Mouse (Mus musculus) testis, postnatal 10 days (tissue): ENCODE data around the gene Galnt10.

Experiments
- DNase-seq: peaks from one replicate; pipeline ENCODE4 v3.0.0; 2021; ENCODE audit warnings: low spot score

The Galnt10 gene

GRCm38 (mm10) chr11:57645018-57645559 is at the start of gene Galnt10:
TSS of gene Galnt10 (plus strand) at chr11:57645442.
- peak; percentile 90 for DNase-seq

- DNase-seq: no peak
Measured at GRCm38 (mm10) chr11:57595899-57596298, 49.3 kb upstream of the Galnt10 start.

GRCm38 (mm10) chr11:57598161-57598560 is 47.1 kb upstream of the Galnt10 start:
- DNase-seq: peak; percentile 48

GRCm38 (mm10) chr11:57599304-57599703 is 45.9 kb upstream of the Galnt10 start:
- no peak for DNase-seq

- DNase-seq: no peak
Measured at GRCm38 (mm10) chr11:57600113-57600512, 45.1 kb upstream of the Galnt10 start.

- DNase-seq: no peak
Measured at GRCm38 (mm10) chr11:57600621-57601121, 44.6 kb upstream of the Galnt10 start.

- DNase-seq: no peak
Measured at GRCm38 (mm10) chr11:57601806-57602455, 43.3 kb upstream of the Galnt10 start.

- DNase-seq: no peak
Measured at GRCm38 (mm10) chr11:57605086-57605485, 40.2 kb upstream of the Galnt10 start.

GRCm38 (mm10) chr11:57605660-57606059 is 39.6 kb upstream of the Galnt10 start:
- DNase-seq: no peak

GRCm38 (mm10) chr11:57614502-57614901 is 30.7 kb upstream of the Galnt10 start:
- no peak for DNase-seq

GRCm38 (mm10) chr11:57615286-57615685 is 30.0 kb upstream of the Galnt10 start:
- DNase-seq: no peak

GRCm38 (mm10) chr11:57615871-57616270 is 29.4 kb upstream of the Galnt10 start:
- no peak for DNase-seq

- peak; percentile 70 for DNase-seq
Measured at GRCm38 (mm10) chr11:57617526-57618264, 27.5 kb upstream of the Galnt10 start.

GRCm38 (mm10) chr11:57621472-57621871 is 23.8 kb upstream of the Galnt10 start:
- DNase-seq: no peak

GRCm38 (mm10) chr11:57621876-57622275 is 23.4 kb upstream of the Galnt10 start:
- DNase-seq: no peak

- peak; percentile 41 for DNase-seq
Measured at GRCm38 (mm10) chr11:57624490-57624893, 20.8 kb upstream of the Galnt10 start.

- DNase-seq: peak; percentile 28
Measured at GRCm38 (mm10) chr11:57625465-57625864, 19.8 kb upstream of the Galnt10 start.

- DNase-seq: peak; percentile 72
Measured at GRCm38 (mm10) chr11:57627086-57627735, 18.0 kb upstream of the Galnt10 start.

GRCm38 (mm10) chr11:57631805-57632485 is 13.3 kb upstream of the Galnt10 start:
- peak; percentile 50 for DNase-seq

- DNase-seq: peak; percentile 29
Measured at GRCm38 (mm10) chr11:57633006-57633405, 12.2 kb upstream of the Galnt10 start.

GRCm38 (mm10) chr11:57633975-57634585 is 11.2 kb upstream of the Galnt10 start:
- peak; percentile 53 for DNase-seq
